Mouse (Mus musculus): ENCODE data around the gene Psmc3ip. TPM values are rescaled to one million over a fixed set of nuclear protein-coding genes. Genes with fewer than 3 reads are reported as not detected.

Psmc3ip gene
- polyA plus RNA-seq, 1 experiment: 12.9 TPM

DNA sequence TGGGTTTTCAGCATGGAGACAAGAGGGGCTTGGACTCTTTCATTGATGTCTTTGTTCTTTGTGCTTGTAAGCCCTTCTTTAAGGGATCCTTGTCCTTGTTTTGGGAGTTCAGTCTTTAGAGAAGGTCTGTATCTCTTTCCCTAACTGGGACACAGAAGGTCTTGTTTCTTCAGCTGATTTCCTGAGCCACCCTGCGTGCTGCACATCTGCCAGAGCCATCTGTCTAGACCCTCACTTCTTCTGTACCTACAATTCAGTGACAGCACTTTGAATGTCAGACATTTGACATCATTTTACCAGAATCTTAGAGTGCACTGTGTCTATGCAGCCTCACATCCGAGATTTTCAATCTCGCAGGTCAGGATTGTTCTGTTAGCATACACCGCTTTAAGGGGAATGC is 49.4 kb downstream of the Psmc3ip start:
- H3K4me3 ChIP-seq (ENCODE audit: insufficient read depth, low read length): no peak overlapping the region
- no peaks in the 10 kb centered on the region for H3K4me1 ChIP-seq (ENCODE audit: control insufficient read depth, insufficient read depth, low read length)
- no peak overlapping the region for H3K27ac ChIP-seq (ENCODE audit: insufficient read depth, low read length)
- TF ChIP-seq CTCF (IDR thresholded peaks at IDR 0.05; ENCODE audit: borderline replicate concordance, insufficient read depth, low read length) (no peak), POLR2A (IDR thresholded peaks at IDR 0.05; ENCODE audit: low read depth, low read length) (no peak)

Other genes starting within 250 kb of the Psmc3ip start
- 13.3 and 13.7 TPM in 2 replicates for gene Stat5b, start 244.7 kb downstream of the Psmc3ip start, polyA plus RNA-seq (2011; ENCODE audit: insufficient read length, low read depth, missing spikeins)
- gene Stat5a, start 236.1 kb downstream of the Psmc3ip start, polyA plus RNA-seq (2011; ENCODE audit: insufficient read length, low read depth, missing spikeins): 11.5 and 12.4 TPM in 2 replicates
- gene Stat3, start 155.9 kb downstream of the Psmc3ip start, polyA plus RNA-seq (2011; ENCODE audit: insufficient read length, low read depth, missing spikeins): 122 and 158 TPM in 2 replicates
- 387 and 486 TPM in 2 replicates for gene Cavin1, start 124.5 kb downstream of the Psmc3ip start, polyA plus RNA-seq (2011; ENCODE audit: insufficient read length, low read depth, missing spikeins)
- 43.7 and 50.7 TPM in 2 replicates for gene Atp6v0a1, start 86.0 kb downstream of the Psmc3ip start, polyA plus RNA-seq (2011; ENCODE audit: insufficient read length, low read depth, missing spikeins)
- 21.8 and 24.9 TPM in 2 replicates for gene Naglu, start 25.4 kb downstream of the Psmc3ip start, polyA plus RNA-seq (2011; ENCODE audit: insufficient read length, low read depth, missing spikeins)
- gene Hsd17b1, start 17.0 kb downstream of the Psmc3ip start, polyA plus RNA-seq (2011; ENCODE audit: insufficient read length, low read depth, missing spikeins): 1.2 and 5.2 TPM in 2 replicates
- gene Coasy, start 12.9 kb downstream of the Psmc3ip start, polyA plus RNA-seq (2011; ENCODE audit: insufficient read length, low read depth, missing spikeins): 14.9 and 15.0 TPM in 2 replicates
- 29.9 and 30.1 TPM in 2 replicates for gene Mlx, start 8.2 kb downstream of the Psmc3ip start, polyA plus RNA-seq (2011; ENCODE audit: insufficient read length, low read depth, missing spikeins)
- 29.8 and 34.1 TPM in 2 replicates for gene Retreg3, start 24.5 kb upstream of the Psmc3ip start, polyA plus RNA-seq (2011; ENCODE audit: insufficient read length, low read depth, missing spikeins)
- 34.8 and 36.2 TPM in 2 replicates for gene Tubg1, start 24.5 kb upstream of the Psmc3ip start, polyA plus RNA-seq (2011; ENCODE audit: insufficient read length, low read depth, missing spikeins)
- 5.5 and 6.1 TPM in 2 replicates for gene Tubg2, start 60.5 kb upstream of the Psmc3ip start, polyA plus RNA-seq (2011; ENCODE audit: insufficient read length, low read depth, missing spikeins)
- gene Cntnap1, start 75.1 kb upstream of the Psmc3ip start, polyA plus RNA-seq (2011; ENCODE audit: insufficient read length, low read depth, missing spikeins): 3.0 TPM in 2 replicates
- 7.1 and 11.5 TPM in 2 replicates for gene Plekhh3, start 75.9 kb upstream of the Psmc3ip start, polyA plus RNA-seq (2011; ENCODE audit: insufficient read length, low read depth, missing spikeins)
- not detected in 2 replicates for gene Ccr10, start 80.0 kb upstream of the Psmc3ip start, polyA plus RNA-seq (2011; ENCODE audit: insufficient read length, low read depth, missing spikeins)
- 13.9 and 14.4 TPM in 2 replicates for gene Ezh1, start 131.0 kb upstream of the Psmc3ip start, polyA plus RNA-seq (2011; ENCODE audit: insufficient read length, low read depth, missing spikeins)
- 2.3 and 2.7 TPM in 2 replicates for gene Ramp2, start 150.6 kb upstream of the Psmc3ip start, polyA plus RNA-seq (2011; ENCODE audit: insufficient read length, low read depth, missing spikeins)
- gene Vps25, start 158.3 kb upstream of the Psmc3ip start, polyA plus RNA-seq (2011; ENCODE audit: insufficient read length, low read depth, missing spikeins): 99.4 and 135 TPM in 2 replicates
- gene Wnk4, start 165.1 kb upstream of the Psmc3ip start, polyA plus RNA-seq (2011; ENCODE audit: insufficient read length, low read depth, missing spikeins): 1.8 and 2.0 TPM in 2 replicates
- 0.87 and 1.0 TPM in 2 replicates for gene Cntd1, start 183.6 kb upstream of the Psmc3ip start, polyA plus RNA-seq (2011; ENCODE audit: insufficient read length, low read depth, missing spikeins)
- gene Coa3, start 183.7 kb upstream of the Psmc3ip start, polyA plus RNA-seq (2011; ENCODE audit: insufficient read length, low read depth, missing spikeins): 77.1 and 78.8 TPM in 2 replicates
- gene Becn1, start 206.8 kb upstream of the Psmc3ip start, polyA plus RNA-seq (2011; ENCODE audit: insufficient read length, low read depth, missing spikeins): 77.3 and 86.3 TPM in 2 replicates
- 127 and 143 TPM in 2 replicates for gene Psme3, start 220.8 kb upstream of the Psmc3ip start, polyA plus RNA-seq (2011; ENCODE audit: insufficient read length, low read depth, missing spikeins)
- 1.3 and 1.7 TPM in 2 replicates for gene Aoc2, start 229.6 kb upstream of the Psmc3ip start, polyA plus RNA-seq (2011; ENCODE audit: insufficient read length, low read depth, missing spikeins)
- gene Aoc3, start 235.2 kb upstream of the Psmc3ip start, polyA plus RNA-seq (2011; ENCODE audit: insufficient read length, low read depth, missing spikeins): 2.7 and 4.2 TPM in 2 replicates